Mouse (Mus musculus) hindbrain, embryonic 14.5 days (tissue): ENCODE results near the gene Pom121l12. TPM values are rescaled to one million over a fixed set of nuclear protein-coding genes. Genes with fewer than 3 reads are reported as not detected.

Source experiments
- ATAC-seq: fragments of 200-750 bp; cut with Nextera tagmentation; 2 replicates; pipeline ENCODE4 v1.8.0; 2017; ENCODE audit warnings: moderate number of reproducible peaks, mild to moderate bottlenecking, moderate TSS enrichment, moderate library complexity; ENCODE audit not compliant: low FRiP score
- DNase-seq: peaks from one replicate; pipeline ENCODE4 v3.0.0-alpha.2; 2015; ENCODE audit warnings: low spot score
- H3K27ac ChIP-seq: fragments of 300-500 bp; sonication (generic); 2 replicates; pipeline ENCODE4 v1.5.1; 2014; ENCODE audit warnings: mild to moderate bottlenecking, moderate library complexity
- H3K27me3 ChIP-seq: fragments of 300-500 bp; sonication (generic); 2 replicates; pipeline ENCODE4 v1.6.1; 2014; ENCODE audit warnings: mild to moderate bottlenecking, low read length, mixed read lengths; ENCODE audit not compliant: control insufficient read depth, insufficient read depth
- H3K36me3 ChIP-seq: fragments of 300-500 bp; sonication (generic); replicated peaks from 2 replicates; pipeline ENCODE4 v1.6.1; 2014; ENCODE audit not compliant: control insufficient read depth, insufficient read depth
- H3K4me1 ChIP-seq: fragments of 300-500 bp; sonication (generic); replicated peaks from 2 replicates; pipeline ENCODE4 v1.6.1; 2014; ENCODE audit warnings: antibody characterized with exemption, low read length, mixed read lengths; ENCODE audit not compliant: control insufficient read depth, insufficient read depth
- H3K4me2 ChIP-seq: fragments of 300-500 bp; sonication (generic); replicated peaks from 2 replicates; pipeline ENCODE4 v1.6.1; 2014; ENCODE audit warnings: mild to moderate bottlenecking, moderate library complexity
- H3K4me3 ChIP-seq: fragments of 300-500 bp; sonication (generic); replicated peaks from 2 replicates; pipeline ENCODE4 v1.5.1; 2014; ENCODE audit warnings: mild to moderate bottlenecking, low read length
- H3K9ac ChIP-seq: fragments of 300-500 bp; sonication (generic); 2 replicates; pipeline ENCODE4 v1.6.1; 2014
- H3K9me3 ChIP-seq: fragments of 300-500 bp; sonication (generic); 2 replicates; pipeline ENCODE4 v1.6.1; 2016; ENCODE audit warnings: low read length; ENCODE audit not compliant: control insufficient read depth
- WGBS: fragments of 180-500 bp; shearing (Covaris S2); extraction: QIAGEN DNeasy Blood & Tissue Kit; methylation state at CpG from one replicate; pipeline ENCODE4 v1.1.7; 2014; 5-methylcytosine and 5-hydroxymethylcytosine counted together
- polyA plus RNA-seq: library from polyadenylated mRNA; unstranded; fragments of >200 nt; fragmentation: Nextera tagmentation; extraction: Ambion mirVana; gene quantifications from 2 replicates; pipeline ENCODE4 v1.2.1, GENCODE M21; 2014

Pom121l12 gene
- polyA plus RNA-seq = not detected in 2 replicates

- WGBS = 96% methylated on average over 11 of the region's 11 CpGs
- Histone ChIP-seq H3K36me3 (no peaks in the 10 kb centered on the region), H3K9me3 (no peaks in the 10 kb centered on the region), H3K4me2 (no peak within 1 kb of the TSS), H3K4me3 (no peak within 1 kb of the TSS), H3K27ac (no peak within 1 kb of the TSS), H3K27me3 (no peaks in the 10 kb centered on the region), H3K9ac (no peak within 1 kb of the TSS), H3K4me1 (no peaks in the 10 kb centered on the region)
- DNase-seq = no peak
- no peak for ATAC-seq
These were observed at the start of gene Pom121l12 for GRCm38 (mm10) chr11:14598976-14599375. Gene Pom121l12 (plus strand): TSS chr11:14599276.

DNA sequence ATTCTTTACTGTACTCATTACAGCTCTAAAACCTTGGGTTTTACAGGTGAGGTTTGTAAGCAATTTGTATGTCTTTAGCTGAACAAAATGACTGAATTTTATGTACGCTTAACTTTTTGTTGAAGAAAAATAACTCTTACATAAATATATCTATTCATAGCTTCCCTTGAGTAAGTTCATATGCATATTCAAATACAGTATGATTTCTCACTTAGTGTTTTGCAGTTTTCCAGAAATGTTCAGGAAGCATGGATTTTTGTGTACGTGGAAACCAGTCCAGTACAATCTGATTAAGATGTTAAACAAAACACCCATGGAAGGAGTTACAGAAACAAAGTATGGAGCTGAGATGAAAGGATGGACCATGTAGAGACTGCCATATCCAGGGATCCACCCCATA lies 12.8 kb downstream of the Pom121l12 start:
- no peak overlapping the region for H3K4me2 ChIP-seq
- H3K4me1 ChIP-seq = no peaks in the 10 kb centered on the region
- no peaks in the 10 kb centered on the region for H3K9me3 ChIP-seq
- H3K36me3 ChIP-seq = no peaks in the 10 kb centered on the region
- H3K9ac ChIP-seq = no peak overlapping the region
- H3K27me3 ChIP-seq = no peaks in the 10 kb centered on the region
- DNase-seq (no peak), ATAC-seq (no peak)
- 97% methylated on average over 2 of the region's 2 CpGs for WGBS
- H3K4me3 ChIP-seq = no peak overlapping the region
- H3K27ac ChIP-seq = no peak overlapping the region
